Mouse (Mus musculus) thymus, postnatal 36 days (tissue): ENCODE data around the gene Atxn10.

Experiments used
- DNase-seq, 2 experiments: peaks; one replicate each; pipeline ENCODE4 v3.0.0; 2022; ENCODE audit warnings: mixed read lengths in 2 of 2

The Atxn10 gene

GRCm38 (mm10) chr15:85336301-85336991, 401 bp downstream of the Atxn10 start:
- peak; percentile 78 to 85 for DNase-seq

GRCm38 (mm10) chr15:85337219-85337618, 1.2 kb downstream of the Atxn10 start:
- DNase-seq: no peak

- no peak for DNase-seq
Observed at GRCm38 (mm10) chr15:85337979-85338378, 1.9 kb downstream of the Atxn10 start.

- no peak for DNase-seq
Observed at GRCm38 (mm10) chr15:85342246-85342645, 6.2 kb downstream of the Atxn10 start.

- DNase-seq: no peak
Observed at GRCm38 (mm10) chr15:85344673-85345072, 8.6 kb downstream of the Atxn10 start.

GRCm38 (mm10) chr15:85347058-85347700, 11.1 kb downstream of the Atxn10 start:
- DNase-seq: no peak

- DNase-seq: no peak
Observed at GRCm38 (mm10) chr15:85350144-85350543, 14.1 kb downstream of the Atxn10 start.

GRCm38 (mm10) chr15:85354060-85354459, 18.0 kb downstream of the Atxn10 start:
- DNase-seq: no peak

GRCm38 (mm10) chr15:85356112-85356511, 20.1 kb downstream of the Atxn10 start:
- DNase-seq: no peak

GRCm38 (mm10) chr15:85357465-85358225, 21.6 kb downstream of the Atxn10 start:
- DNase-seq: no peak

- DNase-seq: no peak
Observed at GRCm38 (mm10) chr15:85359483-85359882, 23.4 kb downstream of the Atxn10 start.

- no peak for DNase-seq
Observed at GRCm38 (mm10) chr15:85359901-85360300, 23.9 kb downstream of the Atxn10 start.

GRCm38 (mm10) chr15:85364366-85364765, 28.3 kb downstream of the Atxn10 start:
- no peak for DNase-seq

GRCm38 (mm10) chr15:85366938-85367337, 30.9 kb downstream of the Atxn10 start:
- DNase-seq: no peak

- no peak for DNase-seq
Observed at GRCm38 (mm10) chr15:85369765-85370164, 33.7 kb downstream of the Atxn10 start.

GRCm38 (mm10) chr15:85373125-85373524, 37.1 kb downstream of the Atxn10 start:
- DNase-seq: no peak

- DNase-seq: no peak
Observed at GRCm38 (mm10) chr15:85383477-85383876, 47.4 kb downstream of the Atxn10 start.

GRCm38 (mm10) chr15:85388696-85389095, 52.7 kb downstream of the Atxn10 start:
- DNase-seq: no peak

- DNase-seq: no peak
Observed at GRCm38 (mm10) chr15:85389915-85390314, 53.9 kb downstream of the Atxn10 start.

GRCm38 (mm10) chr15:85395360-85395759, 59.3 kb downstream of the Atxn10 start:
- DNase-seq: no peak

- DNase-seq: peak in 1 of 2 experiments; percentile 36
Observed at GRCm38 (mm10) chr15:85401926-85402325, 65.9 kb downstream of the Atxn10 start.

- DNase-seq: no peak
Observed at GRCm38 (mm10) chr15:85403256-85403731, 67.2 kb downstream of the Atxn10 start.

GRCm38 (mm10) chr15:85404739-85405138, 68.7 kb downstream of the Atxn10 start:
- DNase-seq: no peak

GRCm38 (mm10) chr15:85405567-85405966, 69.5 kb downstream of the Atxn10 start:
- no peak for DNase-seq
